Mouse (Mus musculus) frontal cortex, postnatal 14 days (tissue): Measurements from ENCODE around the gene Fam186a.

Experiments
- DNase-seq, 2 experiments: peaks; one replicate each; pipeline ENCODE4 v3.0.0; 2022; ENCODE audit warnings: low spot score in 2 of 2

Fam186a gene

GRCm38 (mm10) chr15:99874612-99875333 lies 92.1 kb downstream of the Fam186a start:
- peak in 1 of 2 experiments; percentile 8 for DNase-seq

- no peak for DNase-seq
Observed at GRCm38 (mm10) chr15:99872543-99872942, 94.3 kb downstream of the Fam186a start.
